Mouse (Mus musculus) liver, embryonic 13.5 days (tissue): Measurements from ENCODE around the gene Ptpn13. TPM values are rescaled to one million over a fixed set of nuclear protein-coding genes. Genes with fewer than 3 reads are reported as not detected.

ENCODE experiments used
- ATAC-seq: fragments of 200-750 bp; cut with Nextera tagmentation; 2 replicates; pipeline ENCODE4 v1.8.0; 2017; ENCODE audit warnings: low read depth, mild to moderate bottlenecking, moderate number of reproducible peaks, moderate library complexity
- DNase-seq: peaks from one replicate; pipeline ENCODE4 v3.0.0; 2022
- H3K27ac ChIP-seq: fragments of 300-500 bp; sonication (generic); 2 replicates; pipeline ENCODE4 v1.5.1; 2015; ENCODE audit warnings: moderate library complexity, mild to moderate bottlenecking, inconsistent platforms
- H3K27me3 ChIP-seq: fragments of 300-500 bp; sonication (generic); 2 replicates; pipeline ENCODE4 v1.6.1; 2015; ENCODE audit warnings: mild to moderate bottlenecking, inconsistent platforms
- H3K36me3 ChIP-seq: fragments of 300-500 bp; sonication (generic); 2 replicates; pipeline ENCODE4 v1.6.1; 2015; ENCODE audit warnings: mild to moderate bottlenecking, inconsistent platforms
- H3K4me1 ChIP-seq: fragments of 300-500 bp; sonication (generic); replicated peaks from 2 replicates; pipeline ENCODE4 v1.6.1; 2015; ENCODE audit warnings: inconsistent platforms
- H3K4me2 ChIP-seq: fragments of 300-500 bp; sonication (generic); 2 replicates; pipeline ENCODE4 v1.6.1; 2015; ENCODE audit warnings: inconsistent platforms, mild to moderate bottlenecking, moderate library complexity
- H3K4me3 ChIP-seq: fragments of 300-500 bp; sonication (generic); replicated peaks from 2 replicates; pipeline ENCODE4 v1.5.1; 2015; ENCODE audit warnings: mild to moderate bottlenecking, inconsistent platforms
- H3K9ac ChIP-seq: fragments of 300-500 bp; sonication (generic); 2 replicates; pipeline ENCODE4 v1.6.1; 2015; ENCODE audit warnings: mild to moderate bottlenecking, inconsistent platforms
- H3K9me3 ChIP-seq: fragments of 300-500 bp; sonication (generic); replicated peaks from 2 replicates; pipeline ENCODE4 v1.6.1; 2016; ENCODE audit warnings: inconsistent platforms
- WGBS: fragments of 180-500 bp; shearing (Covaris S2); methylation state at CpG from one replicate; pipeline ENCODE4 v1.1.7; 2015; ENCODE audit not compliant: insufficient replicate concordance; 5-methylcytosine and 5-hydroxymethylcytosine counted together
- polyA plus RNA-seq: library from polyadenylated mRNA; unstranded; fragments of >200 nt; fragmentation: Nextera tagmentation; extraction: Ambion mirVana; gene quantifications from 2 replicates; pipeline ENCODE4 v1.2.1, GENCODE M21; 2015

Ptpn13 gene
- polyA plus RNA-seq, 1 experiment from 2014 or later: 0.99 TPM

DNA sequence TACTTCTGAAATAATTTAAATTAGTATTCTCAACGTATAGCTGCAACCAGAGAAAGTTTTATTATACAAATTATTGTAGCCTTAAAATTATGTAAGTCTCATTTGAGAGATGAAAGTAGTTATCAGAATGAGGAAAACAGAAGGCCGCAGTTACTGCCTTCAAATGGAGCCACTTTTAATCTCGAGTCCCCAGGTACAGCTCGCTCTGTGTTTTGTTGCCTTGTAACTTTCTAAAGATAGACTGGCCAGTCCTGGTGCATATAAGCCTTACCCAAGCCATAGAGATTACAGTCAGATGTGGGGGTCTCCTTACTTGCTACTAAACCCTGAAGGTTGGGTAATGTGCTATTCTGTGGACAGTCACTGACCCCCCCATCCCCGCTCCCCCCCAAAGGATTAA, 66.8 kb downstream of the Ptpn13 start:
- Histone ChIP-seq H3K9me3 (no peaks in the 10 kb centered on the region), H3K27ac (no peak overlapping the region), H3K4me3 (no peak overlapping the region), H3K27me3 (no peaks in the 10 kb centered on the region), H3K4me1 (peaks cover 31% of the 10 kb centered on the region), H3K4me2 (no peak overlapping the region), H3K36me3 (no peaks in the 10 kb centered on the region), H3K9ac (no peak overlapping the region)
- DNase-seq (no peak), ATAC-seq (no peak)
- 44% methylated on average over 5 of the region's 5 CpGs for WGBS

DNA sequence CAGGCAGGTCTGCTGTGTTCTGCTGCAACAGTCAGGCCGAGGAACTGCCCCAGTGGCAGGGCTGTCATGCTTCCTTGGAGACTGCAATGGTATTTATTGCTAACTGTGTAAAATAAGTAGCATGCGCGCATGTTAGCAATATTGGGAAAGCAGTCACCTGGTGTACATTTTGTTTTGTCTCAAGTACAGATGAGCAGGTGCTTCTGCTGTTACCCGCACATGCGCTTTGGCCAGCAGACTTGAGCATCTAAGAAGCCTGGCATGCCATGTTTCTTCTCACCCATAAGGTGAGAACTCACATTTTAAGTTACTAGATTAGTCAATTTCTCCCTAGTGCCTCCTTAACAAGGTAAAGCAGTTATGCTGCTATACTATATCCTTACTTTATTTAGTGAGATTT, 72.1 kb downstream of the Ptpn13 start:
- ATAC-seq (no peak), DNase-seq (no peak)
- no peak overlapping the region for H3K9ac ChIP-seq
- WGBS: 83% methylated on average over 5 of the region's 5 CpGs
- no peaks in the 10 kb centered on the region for H3K27me3 ChIP-seq
- H3K4me1 ChIP-seq: peaks cover 15% of the 10 kb centered on the region
- H3K4me2 ChIP-seq: no peak overlapping the region
- H3K4me3 ChIP-seq: no peak overlapping the region
- no peaks in the 10 kb centered on the region for H3K36me3 ChIP-seq
- H3K27ac ChIP-seq: no peak overlapping the region
- H3K9me3 ChIP-seq: no peaks in the 10 kb centered on the region

DNA sequence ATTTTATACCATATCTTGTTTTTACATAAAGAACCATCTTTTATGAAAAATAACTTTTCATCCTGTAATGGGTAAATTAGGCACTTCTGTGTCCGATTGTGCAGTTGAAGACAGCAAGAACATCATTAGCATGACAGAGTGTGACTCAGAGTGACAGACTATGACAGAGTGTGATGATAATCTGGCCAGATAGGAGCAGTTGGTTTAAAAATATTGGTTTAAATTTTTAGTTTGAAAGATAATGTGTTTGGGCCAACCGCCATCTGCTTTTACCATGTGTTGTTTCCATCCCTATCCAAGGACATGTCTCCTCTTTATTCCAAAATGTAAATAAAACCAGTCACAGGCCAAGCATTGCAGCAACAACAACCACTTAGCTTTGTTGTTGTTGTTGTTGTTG, 72.5 kb downstream of the Ptpn13 start:
- Histone ChIP-seq H3K4me3 (no peak overlapping the region), H3K36me3 (no peaks in the 10 kb centered on the region), H3K9me3 (no peaks in the 10 kb centered on the region), H3K27ac (no peak overlapping the region), H3K27me3 (no peaks in the 10 kb centered on the region), H3K9ac (no peak overlapping the region), H3K4me1 (peaks cover 14% of the 10 kb centered on the region), H3K4me2 (no peak overlapping the region)
- ATAC-seq (no peak), DNase-seq (no peak)
- WGBS: 74% methylated on average over 2 of the region's 2 CpGs

DNA sequence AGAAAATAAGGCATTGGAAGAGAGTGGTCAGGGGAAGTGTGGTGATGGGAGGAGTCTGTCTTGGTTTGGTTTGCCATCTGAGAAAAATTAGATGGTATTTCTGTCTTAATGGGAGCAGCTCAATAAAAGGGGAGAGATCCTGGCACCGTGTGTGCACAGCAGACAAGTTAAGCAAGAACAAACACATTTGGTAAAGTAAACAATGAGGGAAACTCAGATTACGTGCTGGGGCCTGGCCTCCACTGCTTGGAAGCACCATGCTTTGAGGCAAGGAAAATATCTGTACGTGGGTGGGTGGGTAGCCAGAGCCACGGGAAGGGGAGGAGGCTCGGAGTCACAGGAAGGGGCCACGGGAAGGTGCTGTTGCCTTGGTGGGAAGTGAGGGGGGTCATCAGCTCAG, 74.3 kb downstream of the Ptpn13 start:
- ATAC-seq (no peak), DNase-seq (no peak)
- H3K27me3 ChIP-seq: no peaks in the 10 kb centered on the region
- H3K9ac ChIP-seq: no peak overlapping the region
- H3K4me3 ChIP-seq: no peak overlapping the region
- H3K27ac ChIP-seq: no peak overlapping the region
- no peaks in the 10 kb centered on the region for H3K36me3 ChIP-seq
- no peak overlapping the region for H3K4me2 ChIP-seq
- H3K4me1 ChIP-seq: peaks cover 14% of the 10 kb centered on the region
- H3K9me3 ChIP-seq: no peaks in the 10 kb centered on the region
- WGBS: 27% methylated on average over 6 of the region's 6 CpGs

DNA sequence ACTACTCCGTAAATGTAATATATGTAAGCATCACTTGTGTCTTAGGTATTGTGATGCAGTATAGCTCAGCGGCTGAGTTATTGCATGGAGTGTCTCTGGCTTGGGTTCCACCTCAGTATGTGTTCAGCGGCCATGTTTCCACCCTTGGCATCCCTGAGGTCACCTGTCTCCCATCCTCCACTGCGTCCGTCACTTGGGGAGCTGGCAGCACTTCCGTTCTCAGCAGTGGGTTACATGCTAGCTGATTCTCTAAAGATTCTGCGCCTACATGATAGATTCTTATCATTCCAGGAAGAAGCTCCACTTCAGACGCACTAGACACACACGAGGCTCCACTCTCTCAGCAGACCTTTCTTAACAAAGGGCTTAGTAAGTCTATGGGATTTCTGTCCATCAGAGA, 76.1 kb downstream of the Ptpn13 start:
- Histone ChIP-seq H3K4me1 (peaks cover 14% of the 10 kb centered on the region), H3K9me3 (no peaks in the 10 kb centered on the region), H3K4me3 (no peak overlapping the region), H3K36me3 (no peaks in the 10 kb centered on the region), H3K27me3 (no peaks in the 10 kb centered on the region), H3K27ac (no peak overlapping the region), H3K9ac (no peak overlapping the region), H3K4me2 (no peak overlapping the region)
- 72% methylated on average over 9 of the region's 9 CpGs for WGBS
- ATAC-seq (no peak), DNase-seq (no peak)

DNA sequence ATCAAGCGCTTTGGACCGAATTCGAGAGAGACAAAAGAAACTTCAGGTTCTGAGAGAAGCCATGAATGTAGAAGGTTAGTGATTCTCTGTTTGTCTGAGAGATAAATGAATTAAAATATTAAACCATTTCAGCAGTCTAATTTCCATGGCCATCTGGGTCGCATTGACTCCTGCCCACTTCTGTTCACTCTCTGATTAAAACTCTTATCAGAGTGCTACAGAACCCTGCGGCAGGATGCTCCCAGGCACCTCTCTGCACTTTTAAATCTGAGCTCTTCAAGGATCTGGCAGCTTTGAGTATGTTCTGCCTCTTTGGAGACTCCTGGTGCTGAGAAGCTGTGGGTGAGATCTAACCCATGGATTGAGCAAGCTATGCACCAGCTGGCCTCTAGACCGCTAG, 76.8 kb downstream of the Ptpn13 start:
- no peak overlapping the region for H3K4me2 ChIP-seq
- no peak overlapping the region for H3K27ac ChIP-seq
- DNase-seq: no peak
- no peak overlapping the region for H3K4me3 ChIP-seq
- no peak overlapping the region for H3K9ac ChIP-seq
- no peaks in the 10 kb centered on the region for H3K27me3 ChIP-seq
- ATAC-seq: peak; percentile 60
- H3K36me3 ChIP-seq: no peaks in the 10 kb centered on the region
- H3K4me1 ChIP-seq: peaks cover 14% of the 10 kb centered on the region
- 67% methylated on average over 6 of the region's 6 CpGs for WGBS
- H3K9me3 ChIP-seq: no peaks in the 10 kb centered on the region

DNA sequence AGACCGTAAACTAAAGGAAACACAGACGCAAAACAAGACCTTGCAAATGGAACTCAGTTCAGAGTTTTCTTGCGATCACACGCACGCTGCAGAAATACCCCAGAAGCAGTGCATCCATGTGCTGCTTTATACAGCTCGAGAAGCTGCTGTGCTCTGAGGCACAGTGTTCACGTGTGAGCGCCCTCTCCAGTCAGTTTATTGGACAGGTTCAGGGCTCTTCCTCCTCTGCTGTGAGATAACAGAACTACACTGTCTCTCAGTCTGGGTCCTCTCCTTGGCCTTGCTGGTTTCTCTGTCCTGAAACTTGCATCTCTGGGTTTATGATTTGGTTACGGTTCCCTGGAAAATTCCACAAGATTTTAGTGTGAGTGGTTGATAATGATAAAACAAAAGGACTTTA, 88.2 kb downstream of the Ptpn13 start:
- Histone ChIP-seq H3K27ac (no peak overlapping the region), H3K36me3 (no peaks in the 10 kb centered on the region), H3K4me3 (no peak overlapping the region), H3K9me3 (no peaks in the 10 kb centered on the region), H3K4me1 (no peaks in the 10 kb centered on the region), H3K27me3 (no peaks in the 10 kb centered on the region), H3K4me2 (no peak overlapping the region), H3K9ac (no peak overlapping the region)
- DNase-seq (no peak), ATAC-seq (no peak)
- WGBS: 66% methylated on average over 9 of the region's 9 CpGs

DNA sequence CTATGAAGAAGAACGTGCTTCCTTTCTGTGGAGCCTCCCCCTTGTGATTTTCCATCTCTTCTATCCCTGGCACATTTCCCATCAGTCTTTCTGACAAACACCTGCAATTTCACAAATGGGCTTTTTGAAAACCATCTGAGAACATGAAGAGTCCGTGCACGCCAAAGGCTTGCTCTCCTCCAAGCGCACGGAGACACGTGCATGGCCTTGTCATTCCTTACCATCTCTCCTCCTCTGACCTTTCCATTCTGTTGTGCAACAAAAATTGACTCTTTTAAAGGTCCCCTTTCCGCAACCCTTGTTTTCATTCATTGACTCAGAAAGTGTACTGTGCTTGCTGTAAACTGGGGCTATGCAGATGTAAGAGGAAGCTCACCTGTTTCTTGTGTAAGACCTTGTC, 89.4 kb downstream of the Ptpn13 start:
- no peak for DNase-seq
- WGBS: 76% methylated on average over 7 of the region's 7 CpGs

DNA sequence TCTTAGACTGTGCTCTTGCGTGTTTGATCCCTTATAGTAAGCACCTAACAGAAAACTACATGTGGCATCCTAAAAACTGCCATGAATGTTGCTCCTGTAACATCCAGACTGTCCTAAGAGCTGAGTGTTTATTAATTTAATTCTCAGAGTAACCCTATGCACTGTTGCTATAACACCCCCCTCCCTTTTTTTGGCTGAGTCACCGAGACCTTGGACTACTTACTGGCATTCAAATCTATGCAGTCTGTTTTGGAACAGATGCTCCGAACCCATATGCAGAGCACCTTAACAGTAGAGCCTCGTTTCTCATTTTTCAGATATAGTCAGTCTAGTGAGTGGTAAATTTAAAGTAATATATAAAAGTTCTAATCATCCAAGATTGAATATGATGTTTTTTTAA, 90.9 kb downstream of the Ptpn13 start:
- Histone ChIP-seq H3K9me3 (no peaks in the 10 kb centered on the region), H3K9ac (no peak overlapping the region), H3K36me3 (no peaks in the 10 kb centered on the region), H3K4me3 (no peak overlapping the region), H3K27me3 (no peaks in the 10 kb centered on the region), H3K4me2 (no peak overlapping the region), H3K4me1 (0 out of 2 replicates have a peak, but pooled peaks cover 3% of the 10 kb centered on the region), H3K27ac (no peak overlapping the region)
- ATAC-seq: no peak
- DNase-seq: no peak
- 68% methylated on average over 4 of the region's 4 CpGs for WGBS

More for the DNA sequence above, 89.4 kb downstream of the Ptpn13 start:
- no peaks in the 10 kb centered on the region for H3K9me3 ChIP-seq
- no peak for ATAC-seq
- H3K4me3 ChIP-seq: no peak overlapping the region
- no peak overlapping the region for H3K9ac ChIP-seq
- H3K4me1 ChIP-seq: 0 out of 2 replicates have a peak, but pooled peaks cover 3% of the 10 kb centered on the region
- no peak overlapping the region for H3K27ac ChIP-seq
- no peaks in the 10 kb centered on the region for H3K27me3 ChIP-seq
- no peaks in the 10 kb centered on the region for H3K36me3 ChIP-seq
- H3K4me2 ChIP-seq: no peak overlapping the region

DNA sequence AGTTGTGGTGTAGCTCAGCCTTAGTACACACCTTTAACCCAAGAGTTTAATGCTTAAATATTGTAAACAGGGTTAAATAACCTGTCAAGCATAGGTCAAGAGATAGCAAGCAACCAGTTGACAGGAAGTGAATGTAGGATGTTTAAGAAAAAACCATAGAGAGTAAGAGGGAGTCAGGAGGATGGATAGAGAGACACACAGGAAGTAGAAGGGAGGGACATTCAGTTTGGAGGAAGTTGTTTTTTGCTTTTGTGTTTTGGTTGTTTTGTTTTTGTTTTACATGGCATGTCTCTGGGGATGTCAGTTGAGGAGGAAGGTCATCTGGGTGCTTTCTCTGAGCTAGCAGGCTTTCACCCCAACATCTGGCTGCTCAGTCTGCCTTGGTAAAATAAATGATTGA, 91.6 kb downstream of the Ptpn13 start:
- Histone ChIP-seq H3K36me3 (no peaks in the 10 kb centered on the region), H3K27me3 (no peaks in the 10 kb centered on the region), H3K9ac (no peak overlapping the region), H3K27ac (no peak overlapping the region), H3K4me2 (no peak overlapping the region), H3K4me1 (0 out of 2 replicates have a peak, but pooled peaks cover 3% of the 10 kb centered on the region), H3K4me3 (no peak overlapping the region), H3K9me3 (no peaks in the 10 kb centered on the region)
- ATAC-seq (no peak), DNase-seq (no peak)

DNA sequence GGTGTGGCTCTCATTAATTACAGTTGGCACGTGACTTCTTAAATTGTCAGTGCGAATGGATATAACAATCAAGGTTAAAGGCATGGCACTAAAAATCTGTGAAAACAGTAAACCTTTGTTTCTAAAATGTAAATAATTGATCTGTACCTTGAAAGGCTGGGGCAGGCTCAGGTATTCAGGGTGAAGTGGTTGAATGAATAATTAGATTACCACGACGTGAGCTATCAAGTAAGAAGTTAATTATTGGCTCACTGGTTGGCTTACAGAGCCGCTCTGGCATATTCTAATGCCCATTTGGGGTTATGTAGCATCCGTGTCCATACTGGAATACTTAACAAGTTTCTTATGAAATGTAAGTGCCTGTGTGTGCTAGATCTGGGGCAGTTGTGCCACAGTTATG, 92.6 kb downstream of the Ptpn13 start:
- DNase-seq: no peak
- Histone ChIP-seq H3K4me2 (no peak overlapping the region), H3K9me3 (no peaks in the 10 kb centered on the region), H3K36me3 (no peaks in the 10 kb centered on the region), H3K4me1 (0 out of 2 replicates have a peak, but pooled peaks cover 3% of the 10 kb centered on the region), H3K9ac (no peak overlapping the region), H3K27me3 (no peaks in the 10 kb centered on the region), H3K27ac (no peak overlapping the region), H3K4me3 (no peak overlapping the region)
- ATAC-seq: no peak
- WGBS: 67% methylated on average over 6 of the region's 6 CpGs

DNA sequence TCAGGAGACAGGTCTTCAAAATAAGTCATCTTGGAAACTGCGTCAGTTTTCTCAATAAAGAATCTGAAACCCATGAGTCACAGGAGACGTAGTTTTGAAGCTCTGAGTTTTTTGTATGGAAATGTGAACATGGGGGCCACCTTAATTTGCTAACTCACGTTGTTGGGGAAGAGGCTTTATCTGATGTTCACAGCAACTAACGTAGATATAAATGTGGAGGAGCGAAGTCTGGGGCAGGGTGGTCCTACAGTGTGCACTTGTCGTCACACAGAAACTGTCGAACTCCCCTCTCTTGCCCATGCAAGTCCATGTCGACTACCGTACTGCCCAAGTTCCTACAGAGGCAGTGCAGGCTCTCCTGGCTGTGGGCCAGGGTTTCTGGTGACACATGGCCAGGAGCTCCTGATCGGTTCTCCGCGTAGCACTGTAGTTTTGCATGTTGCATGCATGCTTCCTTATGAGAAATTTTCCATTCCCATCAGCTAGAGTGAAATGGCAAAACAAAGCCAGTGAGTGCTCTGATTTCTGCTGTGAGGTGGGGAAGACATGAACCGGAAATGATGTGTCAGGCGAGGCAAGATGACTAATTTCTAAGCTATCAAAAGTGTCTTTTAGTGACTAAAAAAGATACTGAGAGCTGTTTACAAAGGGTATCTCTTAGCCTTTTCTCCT, 93.9 kb downstream of the Ptpn13 start:
- H3K4me3 ChIP-seq: no peak overlapping the region
- ATAC-seq: no peak
- H3K27me3 ChIP-seq: no peaks in the 10 kb centered on the region
- H3K4me2 ChIP-seq: no peak overlapping the region
- no peak overlapping the region for H3K9ac ChIP-seq
- 60% methylated on average over 14 of the region's 14 CpGs for WGBS
- H3K27ac ChIP-seq: no peak overlapping the region
- 0 out of 2 replicates have a peak, but pooled peaks cover 3% of the 10 kb centered on the region for H3K4me1 ChIP-seq
- no peaks in the 10 kb centered on the region for H3K9me3 ChIP-seq
- DNase-seq: no peak
- no peaks in the 10 kb centered on the region for H3K36me3 ChIP-seq
